Mouse (Mus musculus) heart, embryonic 16.5 days (tissue): ENCODE data around the gene Btg4. TPM values are rescaled to one million over a fixed set of nuclear protein-coding genes. Genes with fewer than 3 reads are reported as not detected.
"Not testable (repeated sequence)": the region's sequence is repeated elsewhere in the genome, so short reads cannot be mapped to it uniquely, and the experiment has no call there.

ENCODE experiments used
- ATAC-seq: fragments of 200-750 bp; cut with Nextera tagmentation; replicated peaks from 2 replicates; pipeline ENCODE4 v1.8.0; 2017; ENCODE audit warnings: moderate number of reproducible peaks; ENCODE audit not compliant: insufficient read depth, low FRiP score; ENCODE audit errors: extremely low read depth
- H3K27ac ChIP-seq: fragments of 300-500 bp; sonication (generic); 2 replicates; pipeline ENCODE4 v1.5.1; 2014; ENCODE audit warnings: mild to moderate bottlenecking, low read length, control low read depth, moderate library complexity
- H3K27me3 ChIP-seq: fragments of 300-500 bp; sonication (generic); 2 replicates; pipeline ENCODE4 v1.6.1; 2014; ENCODE audit warnings: low read length, mixed read lengths; ENCODE audit not compliant: control insufficient read depth, insufficient read depth
- H3K36me3 ChIP-seq: fragments of 300-500 bp; sonication (generic); 2 replicates; pipeline ENCODE4 v1.6.1; 2014; ENCODE audit not compliant: control insufficient read depth, insufficient read depth
- H3K4me1 ChIP-seq: fragments of 300-500 bp; sonication (generic); 2 replicates; pipeline ENCODE4 v1.6.1; 2014; ENCODE audit warnings: low read length, mixed read lengths; ENCODE audit not compliant: control insufficient read depth, insufficient read depth
- H3K4me2 ChIP-seq: fragments of 300-500 bp; sonication (generic); 2 replicates; pipeline ENCODE4 v1.6.1; 2014; ENCODE audit warnings: low read depth, mild to moderate bottlenecking, control low read depth, low read length
- H3K4me3 ChIP-seq: fragments of 300-500 bp; sonication (generic); 2 replicates; pipeline ENCODE4 v1.5.1; 2014; ENCODE audit warnings: mild to moderate bottlenecking, control low read depth, low read length
- H3K9ac ChIP-seq: fragments of 300-500 bp; sonication (generic); 2 replicates; pipeline ENCODE4 v1.6.1; 2014; ENCODE audit warnings: low read length, control low read depth
- H3K9me3 ChIP-seq: fragments of 300-500 bp; sonication (generic); replicated peaks from 2 replicates; pipeline ENCODE4 v1.6.1; 2016; ENCODE audit warnings: low read length; ENCODE audit not compliant: control insufficient read depth
- WGBS: fragments of 180-500 bp; shearing (Covaris S2); extraction: QIAGEN DNeasy Blood & Tissue Kit; methylation state at CpG from one replicate; pipeline ENCODE4 v1.1.7; 2014; 5-methylcytosine and 5-hydroxymethylcytosine counted together
- polyA plus RNA-seq: library from polyadenylated mRNA; unstranded; fragments of >200 nt; fragmentation: Nextera tagmentation; extraction: Ambion mirVana; gene quantifications from 2 replicates; pipeline ENCODE4 v1.2.1, GENCODE M21; 2015

The Btg4 gene
- polyA plus RNA-seq, 1 experiment from 2014 or later = not detected

DNA sequence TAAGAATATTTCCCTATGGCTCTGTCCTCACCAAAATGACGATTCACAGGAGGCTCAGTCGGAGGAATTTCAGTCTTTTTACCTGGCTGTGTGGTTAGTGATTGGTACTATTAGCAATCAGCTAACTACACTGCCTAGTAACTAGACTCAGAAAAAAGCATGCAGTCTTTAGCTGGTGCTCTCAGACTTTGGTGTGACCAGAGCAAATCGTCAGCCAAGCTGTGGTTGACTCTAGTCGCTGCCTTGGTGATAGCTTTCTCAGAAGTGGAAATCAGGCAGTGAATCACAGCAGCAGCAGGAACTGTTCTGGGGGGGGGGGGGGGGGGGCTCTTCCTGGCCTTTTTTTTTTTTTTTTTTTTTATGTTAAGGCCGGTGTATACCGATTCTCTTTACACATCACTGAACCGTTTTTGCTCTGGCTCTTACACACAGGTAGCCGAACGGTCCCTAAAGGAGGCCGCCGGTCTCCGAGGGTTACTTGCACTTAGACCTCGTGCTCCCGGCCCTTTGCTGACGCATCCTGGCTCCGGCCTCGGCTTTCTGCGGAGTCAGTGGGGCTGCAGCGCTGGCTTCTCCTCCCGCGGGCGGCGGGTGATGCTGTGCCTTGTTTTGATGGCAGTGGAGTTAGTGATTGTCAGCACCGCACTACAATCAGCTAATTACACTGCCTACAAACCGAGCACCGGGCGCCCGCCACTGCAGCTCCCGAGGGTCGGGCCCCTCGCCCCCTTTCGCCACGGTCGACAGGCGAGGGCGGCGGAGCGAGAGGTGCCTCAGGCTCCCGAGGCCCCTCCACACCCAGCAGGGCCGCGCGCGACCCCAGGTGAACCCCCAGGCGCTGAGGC is 42.5 kb downstream of the Btg4 start:
- Histone ChIP-seq H3K4me2 (peak overlapping the region; percentile 100), H3K9me3 (no peaks in the 10 kb centered on the region), H3K27me3 (peaks cover 8% of the 10 kb centered on the region), H3K4me3 (peak overlapping the region; percentile 65), H3K4me1 (peaks cover 3% of the 10 kb centered on the region), H3K9ac (peak overlapping the region; percentile 70), H3K27ac (no peak overlapping the region), H3K36me3 (no peaks in the 10 kb centered on the region)
- WGBS = 2% methylated on average over 41 of the region's 44 CpGs
- peak; percentile 41; the same call in 1 of the 2 replicates for ATAC-seq

DNA sequence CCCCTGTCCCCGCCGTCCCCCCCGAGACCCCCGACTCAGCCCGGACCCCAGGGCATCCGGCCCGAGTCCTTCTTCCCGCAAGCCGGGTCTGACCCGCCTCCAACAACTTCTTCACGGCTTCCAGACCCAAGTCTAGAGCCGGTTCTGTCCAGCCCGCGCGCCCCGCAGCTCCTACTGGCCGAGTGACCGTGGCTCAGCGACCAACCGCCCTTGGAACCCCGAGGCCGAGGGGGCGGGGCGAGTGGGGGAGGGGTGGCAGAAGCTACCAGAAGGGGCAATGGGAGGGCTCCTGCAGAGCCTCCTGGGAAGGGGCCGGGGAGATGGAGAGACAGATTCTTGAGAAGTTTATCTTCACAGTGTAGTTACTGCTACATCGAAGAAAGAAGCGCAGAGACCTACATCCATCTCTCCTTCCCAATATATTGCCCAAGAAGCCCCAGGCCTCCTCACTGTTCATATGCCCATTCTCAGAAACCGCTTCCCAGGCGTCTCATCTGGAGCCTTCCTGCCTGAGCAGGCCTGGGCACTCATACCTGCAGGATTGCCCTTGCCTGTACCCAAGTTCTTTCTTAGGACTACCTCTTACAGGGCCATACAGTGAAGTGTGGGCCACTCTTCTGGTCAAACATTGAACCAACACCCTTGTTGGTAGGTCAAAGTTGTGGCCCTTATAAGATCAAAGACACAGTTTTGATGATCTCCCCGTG is 43.3 kb downstream of the Btg4 start:
- Histone ChIP-seq H3K4me1 (peaks cover 3% of the 10 kb centered on the region), H3K36me3 (no peaks in the 10 kb centered on the region), H3K27me3 (peaks cover 8% of the 10 kb centered on the region), H3K27ac (no peak overlapping the region), H3K9me3 (no peaks in the 10 kb centered on the region), H3K9ac (peak overlapping the region; percentile 70), H3K4me3 (peak overlapping the region; percentile 65), H3K4me2 (peak overlapping the region; percentile 100)
- WGBS = 10% methylated on average over 30 of the region's 30 CpGs
- ATAC-seq = peak; percentile 14; the same call in 1 of the 2 replicates

DNA sequence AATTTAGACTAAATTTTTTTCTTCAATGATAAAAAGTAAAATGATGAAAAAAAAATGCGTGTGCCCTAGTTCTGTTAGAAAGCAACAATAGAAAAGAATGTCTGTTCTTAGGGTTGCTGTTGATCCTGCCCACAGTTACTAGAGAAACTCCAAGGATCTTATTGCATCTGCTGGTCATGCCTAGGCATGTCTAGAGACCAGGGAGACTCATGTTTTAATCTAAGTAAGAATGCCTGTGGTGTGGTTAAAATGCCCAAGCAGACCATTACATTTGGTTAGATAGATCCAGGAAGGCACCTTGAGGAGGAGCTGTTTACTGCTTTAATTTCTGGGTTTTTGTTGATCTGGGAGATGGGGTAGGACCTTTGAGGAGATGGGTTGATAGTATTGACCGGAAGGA is 45.0 kb downstream of the Btg4 start:
- Histone ChIP-seq H3K4me1 (peaks cover 3% of the 10 kb centered on the region), H3K27ac (no peak overlapping the region), H3K4me3 (no peak overlapping the region), H3K36me3 (no peaks in the 10 kb centered on the region), H3K9ac (no peak overlapping the region), H3K4me2 (no peak overlapping the region), H3K9me3 (no peaks in the 10 kb centered on the region), H3K27me3 (peaks cover 5% of the 10 kb centered on the region)
- ATAC-seq = no peak
- 77% methylated on average over 2 of the region's 2 CpGs for WGBS

DNA sequence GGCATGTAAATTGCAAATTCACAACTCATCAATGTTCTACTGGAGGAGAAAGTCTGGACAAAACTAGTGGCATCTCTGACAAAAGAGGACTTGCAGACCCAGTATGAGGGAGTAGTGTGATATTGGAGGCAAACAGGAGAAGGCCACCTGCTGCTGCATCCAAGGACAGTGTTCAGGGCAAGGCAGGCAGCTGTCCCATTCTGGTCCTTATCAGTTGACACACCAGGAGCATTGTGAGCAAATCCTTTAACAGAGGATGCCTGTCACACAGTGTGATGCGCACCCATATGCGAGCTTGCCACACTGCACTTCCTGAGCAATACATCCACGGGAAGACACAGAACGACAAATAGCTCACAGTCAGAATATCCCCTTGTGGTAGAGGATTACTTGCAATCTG is 54.1 kb downstream of the Btg4 start:
- Histone ChIP-seq H3K27ac (no peak overlapping the region), H3K4me3 (no peak overlapping the region), H3K9me3 (no peaks in the 10 kb centered on the region), H3K4me2 (no peak overlapping the region), H3K9ac (no peak overlapping the region), H3K36me3 (no peaks in the 10 kb centered on the region), H3K4me1 (no peaks in the 10 kb centered on the region), H3K27me3 (no peaks in the 10 kb centered on the region)
- no peak for ATAC-seq
- WGBS = 68% methylated on average over 4 of the region's 4 CpGs

DNA sequence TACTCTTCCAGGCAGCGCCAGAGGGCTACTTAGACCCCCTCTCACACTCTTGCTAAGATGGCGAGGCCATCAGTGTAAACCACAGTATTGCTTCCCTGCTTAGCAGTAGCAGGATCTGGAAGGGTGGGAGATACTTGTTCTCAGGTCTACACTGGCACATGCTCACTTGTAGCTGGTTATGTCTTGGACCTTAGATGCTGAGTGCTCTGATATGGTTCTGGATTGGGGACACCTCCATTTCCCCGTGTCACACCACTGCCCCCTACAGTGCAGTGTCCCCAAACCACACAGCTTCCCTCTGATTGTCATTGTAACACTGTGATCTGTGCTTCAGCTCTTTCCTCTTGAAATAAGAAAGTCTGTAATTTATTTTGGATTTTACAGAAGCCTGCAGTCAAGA is 76.3 kb downstream of the Btg4 start:
- Histone ChIP-seq H3K4me2 (no peak overlapping the region), H3K36me3 (no peaks in the 10 kb centered on the region), H3K4me3 (no peak overlapping the region), H3K27ac (no peak overlapping the region), H3K27me3 (no peaks in the 10 kb centered on the region), H3K9ac (no peak overlapping the region), H3K9me3 (no peaks in the 10 kb centered on the region), H3K4me1 (no peaks in the 10 kb centered on the region)
- 63% methylated on average over 3 of the region's 3 CpGs for WGBS
- no peak for ATAC-seq

DNA sequence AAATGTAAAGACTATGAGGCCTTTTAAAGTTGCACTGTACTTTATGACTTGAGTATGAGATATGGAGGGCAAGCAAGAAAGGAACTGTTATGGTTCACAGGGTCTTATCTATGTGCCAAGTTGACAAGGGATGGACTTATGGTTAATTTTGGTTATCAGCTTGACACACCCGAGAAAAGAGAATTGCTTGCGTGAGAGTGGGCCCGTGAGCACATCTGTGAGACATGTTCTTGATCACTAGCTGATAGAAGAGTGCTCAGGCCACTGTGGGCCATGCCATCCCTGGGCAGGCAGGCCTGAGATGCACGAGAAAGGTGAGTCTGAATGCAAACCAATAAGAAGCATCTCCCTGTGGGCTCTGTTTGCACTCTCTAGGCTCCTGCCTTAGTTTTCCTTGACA is 76.7 kb downstream of the Btg4 start:
- Histone ChIP-seq H3K4me1 (no peaks in the 10 kb centered on the region), H3K36me3 (no peaks in the 10 kb centered on the region), H3K9me3 (no peaks in the 10 kb centered on the region), H3K4me2 (no peak overlapping the region), H3K27me3 (no peaks in the 10 kb centered on the region), H3K27ac (no peak overlapping the region), H3K9ac (no peak overlapping the region), H3K4me3 (no peak overlapping the region)
- no peak for ATAC-seq
- 74% methylated on average over 4 of the region's 4 CpGs for WGBS

DNA sequence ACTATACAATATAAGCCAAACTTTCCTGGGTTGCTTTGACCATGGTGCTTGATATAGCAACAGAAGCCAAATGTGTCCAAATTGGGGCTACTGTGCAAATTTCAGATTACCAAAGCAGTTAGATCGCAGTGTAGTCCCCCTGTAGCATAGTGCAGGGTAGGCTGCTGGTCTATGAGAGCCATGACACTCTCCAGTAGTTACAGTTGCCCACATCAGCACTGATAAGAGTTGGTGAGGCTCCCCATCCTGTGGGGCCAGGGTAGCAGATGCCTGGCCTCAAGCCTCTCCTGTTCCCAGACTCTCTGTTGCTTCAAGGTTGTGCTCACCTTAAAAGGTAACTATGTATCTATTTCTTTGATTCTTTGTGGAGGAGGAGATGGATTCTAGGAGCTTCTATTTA is 77.1 kb downstream of the Btg4 start:
- ATAC-seq = no peak
- no peak overlapping the region for H3K4me2 ChIP-seq
- H3K9ac ChIP-seq = no peak overlapping the region
- H3K36me3 ChIP-seq = no peaks in the 10 kb centered on the region
- H3K4me1 ChIP-seq = no peaks in the 10 kb centered on the region
- H3K4me3 ChIP-seq = no peak overlapping the region
- WGBS = 81% methylated on average over 1 of the region's 1 CpGs
- no peak overlapping the region for H3K27ac ChIP-seq
- no peaks in the 10 kb centered on the region for H3K9me3 ChIP-seq
- H3K27me3 ChIP-seq = no peaks in the 10 kb centered on the region

DNA sequence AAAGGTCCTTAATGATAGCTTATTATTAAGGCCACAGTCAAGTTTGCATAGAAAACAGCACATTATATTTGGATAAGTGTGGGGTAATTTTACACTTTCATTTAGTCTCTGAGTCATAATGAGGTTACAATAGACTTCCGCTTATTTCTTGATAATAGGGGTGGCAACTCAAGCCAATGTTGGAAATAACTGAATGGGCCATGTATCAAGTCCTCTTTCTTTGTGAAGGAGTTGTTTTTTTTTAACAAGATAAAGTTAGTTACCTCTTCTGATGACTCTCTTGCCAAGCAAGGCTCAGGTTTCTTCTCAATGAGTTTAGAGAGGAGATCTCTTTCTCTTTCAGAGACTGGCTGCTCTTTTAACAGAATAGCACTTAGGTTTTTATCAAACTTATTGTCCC is 77.6 kb downstream of the Btg4 start:
- WGBS = 81% methylated on average over 1 of the region's 1 CpGs
- H3K4me1 ChIP-seq = no peaks in the 10 kb centered on the region
- no peaks in the 10 kb centered on the region for H3K9me3 ChIP-seq
- no peak overlapping the region for H3K9ac ChIP-seq
- no peak overlapping the region for H3K4me2 ChIP-seq
- ATAC-seq = no peak
- H3K36me3 ChIP-seq = no peaks in the 10 kb centered on the region
- no peak overlapping the region for H3K27ac ChIP-seq
- H3K4me3 ChIP-seq = no peak overlapping the region
- H3K27me3 ChIP-seq = no peaks in the 10 kb centered on the region

DNA sequence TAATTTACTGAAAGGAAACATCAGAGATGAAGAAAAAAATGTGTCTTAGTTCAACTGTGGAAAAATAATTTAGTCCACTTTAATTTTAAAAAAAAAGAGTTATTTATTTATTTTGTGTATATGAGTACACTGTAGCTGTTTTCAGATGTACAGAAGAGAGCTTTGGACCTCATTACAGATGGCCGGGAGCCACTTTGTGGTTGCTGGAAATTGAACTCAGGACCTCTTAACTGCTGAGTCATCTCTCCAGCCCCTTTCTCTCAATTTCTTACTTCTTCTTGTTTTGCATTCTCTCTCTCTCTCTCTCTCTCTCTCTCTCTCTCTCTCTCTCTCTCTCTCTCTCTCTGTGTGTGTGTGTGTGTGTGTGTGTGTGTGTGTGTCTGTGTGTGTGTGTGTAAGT is 78.7 kb downstream of the Btg4 start:
- not testable (repeated sequence) for H3K27ac ChIP-seq, H3K36me3 ChIP-seq, H3K4me3 ChIP-seq, H3K4me1 ChIP-seq, H3K27me3 ChIP-seq, H3K9me3 ChIP-seq, ATAC-seq, H3K9ac ChIP-seq, H3K4me2 ChIP-seq
- WGBS = 65% methylated on average over 1 of the region's 1 CpGs
